Mouse (Mus musculus): ENCODE results near the gene Camkk2. TPM values are rescaled to one million over a fixed set of nuclear protein-coding genes. Genes with fewer than 3 reads are reported as not detected.

Gene Camkk2
- polyA plus RNA-seq, 1 experiment from 2014 or later, result 18.4 TPM

- H3K36me3 ChIP-seq (ENCODE audit: control insufficient read depth, insufficient read depth, low read length), result peaks cover 44% of the 10 kb centered on the region
- no peak for ATAC-seq (ENCODE audit: insufficient read depth, low FRiP score)
- no peak overlapping the region for H3K4me2 ChIP-seq (ENCODE audit: low read depth, low read length)
- H3K9me3 ChIP-seq (replicated peaks; ENCODE audit: control insufficient read depth, low read length), result no peaks in the 10 kb centered on the region
- WGBS, result 91% methylated on average over 9 of the region's 9 CpGs
- H3K4me3 ChIP-seq (replicated peaks; ENCODE audit: low read length), result no peak overlapping the region
- H3K27ac ChIP-seq (ENCODE audit: low read length), result no peak overlapping the region
- H3K27me3 ChIP-seq (ENCODE audit: control insufficient read depth, insufficient read depth, low read length), result no peaks in the 10 kb centered on the region
- no peaks in the 10 kb centered on the region for H3K4me1 ChIP-seq (ENCODE audit: control insufficient read depth, insufficient read depth, low read length)
- no peak overlapping the region for H3K9ac ChIP-seq (ENCODE audit: low read length)
Measured at GRCm38 (mm10) chr5:122811364-122812079, 32.3 kb upstream of the Camkk2 start.

DNA sequence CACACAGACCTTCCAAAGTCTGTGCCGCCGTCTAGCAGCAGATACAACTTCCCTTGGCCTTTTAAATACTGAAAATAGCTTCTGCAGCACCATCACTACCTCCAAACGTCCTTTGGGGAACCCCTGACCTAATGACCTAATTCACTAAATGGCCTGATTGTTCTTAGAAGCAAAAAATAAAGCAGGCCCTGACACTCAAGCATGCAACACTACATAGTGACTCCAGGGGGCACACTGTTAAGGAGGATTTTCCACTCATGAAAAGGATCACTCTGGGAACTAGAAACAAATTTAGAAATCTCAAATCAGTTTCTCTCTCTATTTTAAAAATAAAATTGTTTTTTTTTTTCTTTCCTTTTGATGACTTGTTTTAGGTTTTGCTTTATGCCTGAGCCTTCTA lies 26.3 kb upstream of the Camkk2 start:
- 64% methylated on average over 3 of the region's 3 CpGs for WGBS
- H3K36me3 ChIP-seq (ENCODE audit: control insufficient read depth, insufficient read depth, low read length), result 0 out of 2 replicates have a peak, but pooled peaks cover 16% of the 10 kb centered on the region

GRCm38 (mm10) chr5:122802706-122803105 lies 23.5 kb upstream of the Camkk2 start:
- ATAC-seq (ENCODE audit: insufficient read depth, low FRiP score), result no peak

More for the DNA sequence above, 26.3 kb upstream of the Camkk2 start:
- Histone ChIP-seq H3K4me2 (ENCODE audit: low read depth, low read length) (no peak overlapping the region), H3K9ac (ENCODE audit: low read length) (no peak overlapping the region), H3K4me3 (replicated peaks; ENCODE audit: low read length) (no peak overlapping the region), H3K4me1 (ENCODE audit: control insufficient read depth, insufficient read depth, low read length) (no peaks in the 10 kb centered on the region), H3K9me3 (replicated peaks; ENCODE audit: control insufficient read depth, low read length) (no peaks in the 10 kb centered on the region), H3K27me3 (ENCODE audit: control insufficient read depth, insufficient read depth, low read length) (no peaks in the 10 kb centered on the region), H3K27ac (ENCODE audit: low read length) (no peak overlapping the region)
- ATAC-seq (ENCODE audit: insufficient read depth, low FRiP score), result no peak

DNA sequence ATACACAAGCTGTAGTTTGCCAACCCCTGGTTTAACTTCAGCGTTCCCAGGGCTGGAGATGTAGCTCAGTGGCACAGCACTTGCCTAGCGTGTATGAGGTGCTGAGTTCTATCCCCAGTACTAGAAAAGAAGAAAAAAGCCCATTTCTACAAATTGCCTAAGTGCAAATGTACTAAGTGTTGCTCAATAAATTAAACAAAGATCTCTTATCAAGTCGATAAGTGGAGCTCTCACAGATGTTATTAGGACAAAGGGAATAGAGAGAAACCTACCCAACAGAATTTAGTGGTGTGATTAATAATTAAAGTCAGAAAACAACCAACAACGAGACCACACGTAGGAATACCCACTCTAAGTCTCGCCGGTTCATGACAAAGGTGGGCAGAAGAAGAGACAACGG lies 22.5 kb upstream of the Camkk2 start:
- H3K9me3 ChIP-seq (replicated peaks; ENCODE audit: control insufficient read depth, low read length), result no peaks in the 10 kb centered on the region
- peaks cover 15% of the 10 kb centered on the region for H3K36me3 ChIP-seq (ENCODE audit: control insufficient read depth, insufficient read depth, low read length)
- 0 out of 2 replicates have a peak, but pooled peaks cover 10% of the 10 kb centered on the region for H3K4me1 ChIP-seq (ENCODE audit: control insufficient read depth, insufficient read depth, low read length)
- no peak overlapping the region for H3K4me3 ChIP-seq (replicated peaks; ENCODE audit: low read length)
- H3K27ac ChIP-seq (ENCODE audit: low read length), result no peak overlapping the region
- H3K9ac ChIP-seq (ENCODE audit: low read length), result no peak overlapping the region
- H3K27me3 ChIP-seq (ENCODE audit: control insufficient read depth, insufficient read depth, low read length), result no peaks in the 10 kb centered on the region
- no peak overlapping the region for H3K4me2 ChIP-seq (ENCODE audit: low read depth, low read length)
- ATAC-seq (ENCODE audit: insufficient read depth, low FRiP score), result no peak
- 91% methylated on average over 8 of the region's 8 CpGs for WGBS

More at GRCm38 (mm10) chr5:122802706-122803105, 23.5 kb upstream of the Camkk2 start:
- 61% methylated on average over 9 of the region's 9 CpGs for WGBS
- no peaks in the 10 kb centered on the region for H3K9me3 ChIP-seq (replicated peaks; ENCODE audit: control insufficient read depth, low read length)
- H3K4me2 ChIP-seq (ENCODE audit: low read depth, low read length), result no peak overlapping the region
- no peak overlapping the region for H3K9ac ChIP-seq (ENCODE audit: low read length)
- no peak overlapping the region for H3K27ac ChIP-seq (ENCODE audit: low read length)
- H3K27me3 ChIP-seq (ENCODE audit: control insufficient read depth, insufficient read depth, low read length), result no peaks in the 10 kb centered on the region
- no peak overlapping the region for H3K4me3 ChIP-seq (replicated peaks; ENCODE audit: low read length)
- peaks cover 12% of the 10 kb centered on the region; the same call in 1 of the 2 replicates for H3K36me3 ChIP-seq (ENCODE audit: control insufficient read depth, insufficient read depth, low read length)
- 0 out of 2 replicates have a peak, but pooled peaks cover 10% of the 10 kb centered on the region for H3K4me1 ChIP-seq (ENCODE audit: control insufficient read depth, insufficient read depth, low read length)

- Histone ChIP-seq H3K4me1 (ENCODE audit: control insufficient read depth, insufficient read depth, low read length) (0 out of 2 replicates have a peak, but pooled peaks cover 10% of the 10 kb centered on the region), H3K9me3 (replicated peaks; ENCODE audit: control insufficient read depth, low read length) (no peaks in the 10 kb centered on the region), H3K36me3 (ENCODE audit: control insufficient read depth, insufficient read depth, low read length) (peaks cover 16% of the 10 kb centered on the region), H3K27me3 (ENCODE audit: control insufficient read depth, insufficient read depth, low read length) (no peaks in the 10 kb centered on the region), H3K4me3 (replicated peaks; ENCODE audit: low read length) (no peak overlapping the region), H3K9ac (ENCODE audit: low read length) (no peak overlapping the region), H3K27ac (ENCODE audit: low read length) (no peak overlapping the region), H3K4me2 (ENCODE audit: low read depth, low read length) (no peak overlapping the region)
- 0 out of 2 replicates have a peak, but pooled peaks have one; percentile 5 for ATAC-seq (ENCODE audit: insufficient read depth, low FRiP score)
- WGBS, result 65% methylated on average over 13 of the region's 13 CpGs
Measured at GRCm38 (mm10) chr5:122800345-122801010, 21.3 kb upstream of the Camkk2 start.

DNA sequence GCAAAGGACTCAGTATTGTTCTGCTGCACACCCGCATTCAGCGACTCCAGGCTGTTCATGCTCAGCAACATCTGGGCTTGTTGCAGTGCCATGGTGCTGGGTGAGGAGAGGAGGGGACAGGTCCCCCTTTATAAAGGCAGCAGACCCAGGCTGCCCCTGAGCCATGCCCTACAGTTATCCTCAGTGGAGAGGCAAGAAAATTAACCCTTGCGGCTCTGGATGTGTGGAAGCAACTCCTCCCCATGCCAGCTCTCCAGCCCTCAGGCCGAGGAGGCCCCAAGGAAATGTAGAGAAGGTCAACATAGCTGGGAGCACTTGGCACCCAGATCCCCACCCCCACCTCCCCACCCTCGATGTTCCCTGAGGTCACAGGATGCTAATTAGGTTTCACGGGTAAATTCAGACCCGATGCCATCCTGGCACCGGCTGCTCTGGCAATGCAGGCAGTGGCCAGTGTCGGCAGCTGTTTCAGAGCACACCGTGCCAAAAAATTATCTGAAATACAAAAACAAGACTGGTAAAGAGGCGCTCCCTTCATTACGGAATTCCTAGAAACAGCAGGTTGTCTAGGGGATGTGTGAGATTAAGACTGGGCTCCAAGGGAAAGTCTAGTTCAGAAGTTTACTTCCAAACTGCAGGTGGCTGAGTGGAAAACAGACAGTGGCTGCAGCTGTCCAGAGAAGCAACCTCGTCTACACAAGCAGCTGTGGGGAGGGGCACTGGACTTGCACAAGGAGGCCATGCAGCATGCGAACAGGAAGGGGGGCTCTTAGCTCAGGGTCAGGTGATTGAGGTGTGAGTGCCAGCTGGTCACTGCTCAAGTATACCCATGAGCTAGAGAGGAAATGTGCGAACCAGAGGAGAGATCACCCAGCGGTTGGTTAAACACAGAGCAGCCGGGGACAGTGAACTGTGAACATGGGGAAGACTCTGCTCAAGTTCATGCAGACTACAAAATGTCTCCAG lies 20.5 kb upstream of the Camkk2 start:
- Histone ChIP-seq H3K4me1 (ENCODE audit: control insufficient read depth, insufficient read depth, low read length) (0 out of 2 replicates have a peak, but pooled peaks cover 10% of the 10 kb centered on the region), H3K27me3 (ENCODE audit: control insufficient read depth, insufficient read depth, low read length) (no peaks in the 10 kb centered on the region), H3K27ac (ENCODE audit: low read length) (no peak overlapping the region), H3K36me3 (ENCODE audit: control insufficient read depth, insufficient read depth, low read length) (peaks cover 15% of the 10 kb centered on the region), H3K9ac (ENCODE audit: low read length) (no peak overlapping the region), H3K4me3 (replicated peaks; ENCODE audit: low read length) (no peak overlapping the region), H3K9me3 (replicated peaks; ENCODE audit: control insufficient read depth, low read length) (no peaks in the 10 kb centered on the region), H3K4me2 (ENCODE audit: low read depth, low read length) (no peak overlapping the region)
- no peak for ATAC-seq (ENCODE audit: insufficient read depth, low FRiP score)
- WGBS, result 76% methylated on average over 17 of the region's 17 CpGs

DNA sequence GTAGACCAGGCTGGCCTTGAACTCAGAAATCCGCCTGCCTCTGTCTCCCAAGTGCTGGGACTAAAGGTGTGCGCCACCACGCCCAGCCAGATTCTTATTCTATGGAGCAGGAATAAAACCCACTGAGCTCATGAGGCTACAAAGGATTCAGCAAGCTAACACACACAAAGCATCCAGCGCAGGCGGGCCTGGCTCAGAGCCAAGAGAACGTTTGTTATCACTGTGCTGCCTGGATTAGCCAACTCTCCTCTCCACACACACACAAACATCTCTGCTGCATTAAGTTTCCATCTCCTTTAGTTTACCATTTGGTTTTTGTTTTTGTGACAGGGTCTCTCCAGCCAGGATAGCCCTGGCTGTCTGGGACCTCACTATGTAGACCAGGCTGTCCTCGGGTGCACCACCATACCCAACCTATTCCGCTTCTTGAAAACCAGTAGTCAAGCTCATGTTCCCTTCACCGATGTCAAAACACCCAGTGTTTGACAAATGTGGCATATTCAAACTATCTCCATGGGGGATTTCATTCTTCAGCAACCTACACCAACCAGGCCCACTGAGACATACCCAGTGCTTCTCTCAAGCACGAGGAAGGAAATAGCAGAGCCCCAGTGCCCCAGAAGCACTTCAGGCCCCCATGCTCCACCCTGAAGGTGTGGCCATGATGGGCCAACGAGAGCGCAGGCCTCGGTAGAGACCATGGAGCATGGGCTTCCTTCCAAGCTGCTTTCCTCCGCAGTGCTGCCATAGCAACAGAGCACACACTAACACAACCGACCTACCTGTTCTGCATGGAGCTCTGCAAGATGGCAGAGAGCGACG lies 19.6 kb upstream of the Camkk2 start:
- ATAC-seq (ENCODE audit: insufficient read depth, low FRiP score), result peak; percentile 81; the same call in 1 of the 2 replicates
- H3K9ac ChIP-seq (ENCODE audit: low read length), result no peak overlapping the region
- H3K9me3 ChIP-seq (replicated peaks; ENCODE audit: control insufficient read depth, low read length), result no peaks in the 10 kb centered on the region
- no peak overlapping the region for H3K4me3 ChIP-seq (replicated peaks; ENCODE audit: low read length)
- no peak overlapping the region for H3K4me2 ChIP-seq (ENCODE audit: low read depth, low read length)
- 0 out of 2 replicates have a peak, but pooled peaks cover 10% of the 10 kb centered on the region for H3K4me1 ChIP-seq (ENCODE audit: control insufficient read depth, insufficient read depth, low read length)
- H3K27me3 ChIP-seq (ENCODE audit: control insufficient read depth, insufficient read depth, low read length), result no peaks in the 10 kb centered on the region
- WGBS, result 46% methylated on average over 17 of the region's 17 CpGs
- 0 out of 2 replicates have a peak overlapping the region, but pooled peaks have one; percentile 0 for H3K27ac ChIP-seq (ENCODE audit: low read length)
- peaks cover 6% of the 10 kb centered on the region for H3K36me3 ChIP-seq (ENCODE audit: control insufficient read depth, insufficient read depth, low read length)

DNA sequence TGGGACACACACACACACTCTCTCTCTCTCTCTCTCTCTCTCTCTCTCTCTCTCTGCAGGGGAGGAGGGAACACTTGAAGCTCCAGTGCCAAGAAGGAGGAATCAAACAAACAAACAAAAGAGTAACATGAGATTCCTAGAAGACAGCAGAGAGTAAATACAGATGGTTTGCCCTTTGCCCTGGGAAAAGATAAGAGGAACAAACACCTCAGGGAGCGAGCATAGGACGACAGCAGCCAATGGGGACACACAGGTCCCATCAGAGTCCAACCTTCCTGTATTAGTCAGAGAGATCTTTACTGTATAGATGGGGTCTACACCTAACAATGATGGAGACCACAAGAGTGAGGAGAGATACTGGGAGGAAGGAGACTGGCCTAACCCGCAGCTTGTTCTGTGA lies 18.7 kb upstream of the Camkk2 start:
- H3K9me3 ChIP-seq (replicated peaks; ENCODE audit: control insufficient read depth, low read length), result no peaks in the 10 kb centered on the region
- no peak for ATAC-seq (ENCODE audit: insufficient read depth, low FRiP score)

More for the DNA sequence above, 18.7 kb upstream of the Camkk2 start:
- H3K4me1 ChIP-seq (ENCODE audit: control insufficient read depth, insufficient read depth, low read length), result 0 out of 2 replicates have a peak, but pooled peaks cover 10% of the 10 kb centered on the region
- no peak overlapping the region for H3K9ac ChIP-seq (ENCODE audit: low read length)
- H3K4me2 ChIP-seq (ENCODE audit: low read depth, low read length), result no peak overlapping the region
- peaks cover 6% of the 10 kb centered on the region for H3K36me3 ChIP-seq (ENCODE audit: control insufficient read depth, insufficient read depth, low read length)
- H3K27me3 ChIP-seq (ENCODE audit: control insufficient read depth, insufficient read depth, low read length), result no peaks in the 10 kb centered on the region
- no peak overlapping the region for H3K4me3 ChIP-seq (replicated peaks; ENCODE audit: low read length)
- H3K27ac ChIP-seq (ENCODE audit: low read length), result 0 out of 2 replicates have a peak overlapping the region, but pooled peaks have one; percentile 1
- WGBS, result 66% methylated on average over 3 of the region's 3 CpGs

All from stomach, embryonic 16.5 days (tissue).